Mouse (Mus musculus): ENCODE results near the gene Agtpbp1. TPM values are rescaled to one million over a fixed set of nuclear protein-coding genes. Genes with fewer than 3 reads are reported as not detected.
A peak's percentile ranks its signal among the peaks of the same experiment; 100 is the strongest.

Agtpbp1 gene
- polyA plus RNA-seq, 1 experiment: 103 TPM

- DNase-seq: no peak
- 93% methylated on average over 15 of the region's 15 CpGs for WGBS
- Histone ChIP-seq H3K4me1 (ENCODE audit: control insufficient read depth, insufficient read depth, low read length) (no peaks in the 10 kb centered on the region), H3K4me3 (replicated peaks; ENCODE audit: insufficient read depth, low read depth, low read length) (no peak overlapping the region), H3K27me3 (ENCODE audit: control insufficient read depth, insufficient read depth, low read length) (no peaks in the 10 kb centered on the region), H3K27ac (ENCODE audit: insufficient read depth, low read length) (no peak overlapping the region)
- TF ChIP-seq POLR2A (IDR thresholded peaks at IDR 0.05; ENCODE audit: borderline replicate concordance, insufficient read depth, low read length) (no peak), CTCF (IDR thresholded peaks at IDR 0.05; ENCODE audit: borderline replicate concordance, insufficient read depth, low read depth, low read length) (no peak)
Observed at GRCm38 (mm10) chr13:59416530-59417230, 168.3 kb downstream of the Agtpbp1 start.

- H3K4me1 ChIP-seq (ENCODE audit: control insufficient read depth, insufficient read depth, low read length): no peaks in the 10 kb centered on the region
- H3K4me3 ChIP-seq (replicated peaks; ENCODE audit: insufficient read depth, low read depth, low read length): no peak overlapping the region
- no peak for DNase-seq
- TF ChIP-seq POLR2A (IDR thresholded peaks at IDR 0.05; ENCODE audit: borderline replicate concordance, insufficient read depth, low read length) (no peak), CTCF (IDR thresholded peaks at IDR 0.05; ENCODE audit: borderline replicate concordance, insufficient read depth, low read depth, low read length) (no peak)
- WGBS: 94% methylated on average over 9 of the region's 9 CpGs
- H3K27ac ChIP-seq (ENCODE audit: insufficient read depth, low read length): no peak overlapping the region
- no peaks in the 10 kb centered on the region for H3K27me3 ChIP-seq (ENCODE audit: control insufficient read depth, insufficient read depth, low read length)
Observed at GRCm38 (mm10) chr13:59413885-59414284, 171.1 kb downstream of the Agtpbp1 start.

GRCm38 (mm10) chr13:59412672-59413071 is 172.4 kb downstream of the Agtpbp1 start:
- Histone ChIP-seq H3K4me1 (ENCODE audit: control insufficient read depth, insufficient read depth, low read length) (no peaks in the 10 kb centered on the region), H3K27me3 (ENCODE audit: control insufficient read depth, insufficient read depth, low read length) (no peaks in the 10 kb centered on the region), H3K4me3 (replicated peaks; ENCODE audit: insufficient read depth, low read depth, low read length) (no peak overlapping the region), H3K27ac (ENCODE audit: insufficient read depth, low read length) (no peak overlapping the region)
- WGBS: 94% methylated on average over 4 of the region's 4 CpGs
- no peak for TF ChIP-seq POLR2A (IDR thresholded peaks at IDR 0.05; ENCODE audit: borderline replicate concordance, insufficient read depth, low read length)
- TF ChIP-seq CTCF (IDR thresholded peaks at IDR 0.05; ENCODE audit: borderline replicate concordance, insufficient read depth, low read depth, low read length): no peak
- DNase-seq: no peak

GRCm38 (mm10) chr13:59407182-59407581 is 177.8 kb downstream of the Agtpbp1 start:
- DNase-seq: no peak
- 77% methylated on average over 6 of the region's 6 CpGs for whole genome bisulfite sequencing
- no peaks in the 10 kb centered on the region for H3K27me3 ChIP-seq (ENCODE audit: control insufficient read depth, insufficient read depth, low read length)
- no peak overlapping the region for H3K27ac ChIP-seq (ENCODE audit: insufficient read depth, low read length)
- H3K4me3 ChIP-seq (replicated peaks; ENCODE audit: insufficient read depth, low read depth, low read length): no peak overlapping the region
- no peaks in the 10 kb centered on the region for H3K4me1 ChIP-seq (ENCODE audit: control insufficient read depth, insufficient read depth, low read length)
- no peak for TF ChIP-seq POLR2A (IDR thresholded peaks at IDR 0.05; ENCODE audit: borderline replicate concordance, insufficient read depth, low read length)
- TF ChIP-seq CTCF (IDR thresholded peaks at IDR 0.05; ENCODE audit: borderline replicate concordance, insufficient read depth, low read depth, low read length): no peak

- WGBS: 53% methylated on average over 14 of the region's 14 CpGs
- Histone ChIP-seq H3K27me3 (ENCODE audit: control insufficient read depth, insufficient read depth, low read length) (no peaks in the 10 kb centered on the region), H3K4me3 (replicated peaks; ENCODE audit: insufficient read depth, low read depth, low read length) (no peak overlapping the region), H3K4me1 (ENCODE audit: control insufficient read depth, insufficient read depth, low read length) (no peaks in the 10 kb centered on the region), H3K27ac (ENCODE audit: insufficient read depth, low read length) (no peak overlapping the region)
- no peak for DNase-seq
- no peak for TF ChIP-seq POLR2A (IDR thresholded peaks at IDR 0.05; ENCODE audit: borderline replicate concordance, insufficient read depth, low read length)
- TF ChIP-seq CTCF (IDR thresholded peaks at IDR 0.05; ENCODE audit: borderline replicate concordance, insufficient read depth, low read depth, low read length): no peak
Observed at GRCm38 (mm10) chr13:59402026-59402775, 182.8 kb downstream of the Agtpbp1 start.

- WGBS: 35% methylated on average over 3 of the region's 3 CpGs
- H3K27ac ChIP-seq (ENCODE audit: insufficient read depth, low read length): no peak overlapping the region
- TF ChIP-seq CTCF (IDR thresholded peaks at IDR 0.05; ENCODE audit: borderline replicate concordance, insufficient read depth, low read depth, low read length) (peak; percentile 73; the same call in 1 of the 2 replicates), POLR2A (IDR thresholded peaks at IDR 0.05; ENCODE audit: borderline replicate concordance, insufficient read depth, low read length) (no peak)
Observed at GRCm38 (mm10) chr13:59397571-59397970, 187.5 kb downstream of the Agtpbp1 start.

More at GRCm38 (mm10) chr13:59397571-59397970, 187.5 kb downstream of the Agtpbp1 start:
- DNase-seq: peak; percentile 31 to 46
- Histone ChIP-seq H3K4me1 (ENCODE audit: control insufficient read depth, insufficient read depth, low read length) (no peaks in the 10 kb centered on the region), H3K27me3 (ENCODE audit: control insufficient read depth, insufficient read depth, low read length) (no peaks in the 10 kb centered on the region), H3K4me3 (replicated peaks; ENCODE audit: insufficient read depth, low read depth, low read length) (no peak overlapping the region)

Other genes with a start within 250 kb of the Agtpbp1 start
- 76.9 and 91.6 TPM in 2 replicates for gene Naa35, start within 50 bp of the Agtpbp1 start, polyA plus RNA-seq (2012; rRNA removed)
- gene Golm1, start 90.6 kb upstream of the Agtpbp1 start, polyA plus RNA-seq (2012; rRNA removed): 23.3 and 27.8 TPM in 2 replicates
- gene 4921517D22Rik, start 108.9 kb upstream of the Agtpbp1 start, polyA plus RNA-seq (2012; rRNA removed): not detected in 2 replicates
- gene Spata31d1a, start 125.1 kb upstream of the Agtpbp1 start, polyA plus RNA-seq (2012; rRNA removed): 0.03 and 0.25 TPM in 2 replicates
- gene Spata31d1b, start 127.1 kb upstream of the Agtpbp1 start, polyA plus RNA-seq (2012; rRNA removed): not detected in 2 replicates
- gene Spata31d1d, start 146.5 kb upstream of the Agtpbp1 start, polyA plus RNA-seq (2012; rRNA removed): 0.03 TPM in 2 replicates
- 0.17 and 0.28 TPM in 2 replicates for gene 1700014D04Rik, start 161.5 kb upstream of the Agtpbp1 start, polyA plus RNA-seq (2012; rRNA removed)
- gene Isca1, start 184.6 kb upstream of the Agtpbp1 start, polyA plus RNA-seq (2012; rRNA removed): 296 and 301 TPM in 2 replicates
- not detected in 2 replicates for gene Gm49354, start 197.0 kb upstream of the Agtpbp1 start, polyA plus RNA-seq (2012; rRNA removed)
- gene Tut7, start 237.9 kb upstream of the Agtpbp1 start, polyA plus RNA-seq (2012; rRNA removed): 35.5 and 36.5 TPM in 2 replicates

Measured in cerebellum, adult 2 months (tissue).